ENCODE assay signal across 8 mouse cellular contexts in the genomic region with DNA sequence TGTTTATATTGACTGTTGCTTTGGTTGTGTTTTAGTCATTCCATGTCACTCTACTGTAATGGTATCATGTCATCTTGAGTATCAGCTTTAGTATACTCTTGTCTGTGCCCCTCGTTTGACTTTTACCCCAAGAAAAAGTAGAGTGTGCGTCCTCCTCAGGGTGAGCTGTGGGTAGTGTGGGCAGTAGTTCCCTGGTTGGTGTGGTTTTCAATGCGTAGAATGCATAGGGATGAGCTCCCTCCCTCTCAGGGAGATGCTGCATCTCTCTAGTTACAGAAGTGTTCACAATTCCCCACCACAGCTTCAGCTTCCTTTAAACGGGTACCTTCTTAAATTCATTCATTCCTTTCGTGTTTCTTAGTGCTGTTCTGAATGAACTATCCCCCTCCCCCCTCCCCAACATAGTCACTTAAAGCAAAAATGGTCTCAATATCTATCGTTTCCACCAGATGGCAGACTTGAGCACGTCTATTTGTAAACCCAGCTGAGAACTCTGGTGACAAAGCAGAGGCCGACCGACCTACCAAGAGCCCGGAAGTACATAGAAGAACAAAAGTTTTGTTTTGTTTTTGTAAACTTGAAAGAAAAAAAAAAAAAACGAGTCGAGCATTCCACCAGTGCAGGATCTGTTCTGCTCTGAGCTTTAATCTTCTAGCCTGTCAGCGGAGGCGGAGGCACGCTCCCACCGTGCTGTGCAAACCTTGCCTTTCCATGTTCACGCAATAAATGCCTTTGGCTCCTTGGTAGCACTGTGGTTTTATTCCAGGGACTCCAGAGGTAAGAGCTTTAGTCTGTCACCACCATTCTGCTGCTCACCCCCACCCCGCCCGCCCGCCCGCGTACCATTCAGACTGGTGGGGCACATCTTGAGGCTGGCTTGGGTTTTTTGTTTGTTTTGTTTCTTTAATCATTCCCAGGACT. TPM values are rescaled to one million over a fixed set of nuclear protein-coding genes. Genes with fewer than 3 reads are reported as not detected.
DNase-seq lines count a peak whose midpoint lies in the region; ATAC-seq lines count a peak whose summit lies in the region.

No protein-coding gene starts in this region.

- H3K4me2 ChIP-seq in forebrain, embryonic 14.5 days (ENCODE audit: low read length) = no peak overlapping the region
- no peak overlapping the region for H3K4me2 ChIP-seq in midbrain, embryonic 14.5 days (ENCODE audit: low read length)

- peak; percentile 38 to 73 for DNase-seq in heart, adult 18-20 months
- DNase-seq in heart, postnatal 25 days (ENCODE audit: low spot score) = no peak
- DNase-seq in brain, adult 2 months (ENCODE audit: low read depth, low spot score) = peak; percentile 90
- DNase-seq in forebrain, embryonic 14.5 days (ENCODE audit: low spot score) = peak; percentile 90
- peak; percentile 77 for DNase-seq in hindlimb bud, embryonic 11.5 days (ENCODE audit: extremely low spot score, low read depth, low spot score)
- peak; percentile 77 to 83 for DNase-seq in left cerebral cortex, postnatal 14 days (ENCODE audit: low spot score in 2 of 2)
- peak; percentile 92 for DNase-seq in midbrain, embryonic 14.5 days
- DNase-seq in telencephalon, adult 2 months (ENCODE audit: low read depth, low spot score) = peak; percentile 63

- H3K27me3 ChIP-seq in forebrain, embryonic 14.5 days (replicated peaks; ENCODE audit: control insufficient read depth, insufficient read depth, low read length) = no peaks in the 10 kb centered on the region
- no peaks in the 10 kb centered on the region for H3K27me3 ChIP-seq in midbrain, embryonic 14.5 days (ENCODE audit: control insufficient read depth, insufficient read depth, low read length)

- no peak overlapping the region for H3K27ac ChIP-seq in forebrain, embryonic 14.5 days (ENCODE audit: low read depth, low read length)
- no peak overlapping the region for H3K27ac ChIP-seq in midbrain, embryonic 14.5 days (replicated peaks; ENCODE audit: low read depth, low read length)

- peak; percentile 60 for ATAC-seq in forebrain, embryonic 14.5 days
- ATAC-seq in midbrain, embryonic 14.5 days (ENCODE audit: low FRiP score, low TSS enrichment) = no peak; the same call in 1 of the 2 replicates

- H3K4me3 ChIP-seq in forebrain, embryonic 14.5 days (ENCODE audit: low read depth, low read length) = no peak overlapping the region
- H3K4me3 ChIP-seq in midbrain, embryonic 14.5 days (replicated peaks; ENCODE audit: low read depth, low read length) = no peak overlapping the region

- H3K36me3 ChIP-seq in forebrain, embryonic 14.5 days (ENCODE audit: control insufficient read depth, insufficient read depth, low read length) = no peaks in the 10 kb centered on the region
- no peaks in the 10 kb centered on the region for H3K36me3 ChIP-seq in midbrain, embryonic 14.5 days (ENCODE audit: control insufficient read depth, insufficient read depth, low read length)

- intact Hi-C loops in heart, postnatal 25 days (cut with DNase I) = loop anchor here (5.0 kb wide), 2 partner anchors 66 to 146 kb away; a partner anchor contains a TSS
- intact Hi-C loops in left cerebral cortex, postnatal 14 days (cut with DNase I) = loop anchor here (5.0 kb wide), 1 partner anchor 146 kb away; no protein-coding TSS in a partner anchor

- no peak overlapping the region for H3K9ac ChIP-seq in forebrain, embryonic 14.5 days (ENCODE audit: low read length)
- H3K9ac ChIP-seq in midbrain, embryonic 14.5 days (replicated peaks; ENCODE audit: low read length) = no peak overlapping the region

- 56% methylated on average over 22 of the region's 22 CpGs for WGBS in forebrain, embryonic 14.5 days
- 63% methylated on average over 22 of the region's 22 CpGs for WGBS in midbrain, embryonic 14.5 days

- H3K4me1 ChIP-seq in forebrain, embryonic 14.5 days (ENCODE audit: control insufficient read depth, insufficient read depth, low read length) = 0 out of 2 replicates have a peak, but pooled peaks cover 2% of the 10 kb centered on the region
- no peaks in the 10 kb centered on the region for H3K4me1 ChIP-seq in midbrain, embryonic 14.5 days (ENCODE audit: control insufficient read depth, insufficient read depth, low read length)

- no peaks in the 10 kb centered on the region for H3K9me3 ChIP-seq in forebrain, embryonic 14.5 days (replicated peaks; ENCODE audit: control insufficient read depth, low read length)
- no peaks in the 10 kb centered on the region for H3K9me3 ChIP-seq in midbrain, embryonic 14.5 days (ENCODE audit: control insufficient read depth, low read length)

RNA-seq across cellular contexts. Expression of a gene that starts 4.7 kb away (rescaled TPM):
- total RNA-seq in heart, adult 18-20 months (2021) = not detected
- total RNA-seq in heart, postnatal 25 days (2021) = not detected
- 0.19 and 0.36 TPM in 2 replicates for polyA plus RNA-seq in forebrain, embryonic 14.5 days (2014; fragmentation: Nextera tagmentation; extraction: Ambion mirVana)
- under 1 TPM; 0.34 to 0.51 TPM for total RNA-seq in left cerebral cortex, postnatal 14 days (2021)
- polyA plus RNA-seq in midbrain, embryonic 14.5 days (2014; fragmentation: Nextera tagmentation; extraction: Ambion mirVana) = 0.37 and 0.42 TPM in 2 replicates
